Mouse (Mus musculus): ENCODE results near the gene Chst11. TPM values are rescaled to one million over a fixed set of nuclear protein-coding genes. Genes with fewer than 3 reads are reported as not detected.

Gene Chst11
- polyA plus RNA-seq, 1 experiment from 2014 or later = 0.98 TPM

GRCm38 (mm10) chr10:83031561-83031960 lies 46.3 kb downstream of the Chst11 start:
- H3K4me2 ChIP-seq (replicated peaks; ENCODE audit: low read depth, low read length) = no peak overlapping the region
- no peaks in the 10 kb centered on the region for H3K4me1 ChIP-seq (ENCODE audit: insufficient read depth, low read depth, low read length)
- H3K9ac ChIP-seq (replicated peaks; ENCODE audit: low read depth) = no peak overlapping the region
- no peaks in the 10 kb centered on the region for H3K9me3 ChIP-seq (ENCODE audit: low read length)
- WGBS = 50% methylated on average over 4 of the region's 4 CpGs
- H3K36me3 ChIP-seq (ENCODE audit: insufficient read depth, low read length) = no peaks in the 10 kb centered on the region
- no peak for ATAC-seq
- no peak overlapping the region for H3K27ac ChIP-seq (ENCODE audit: low read length)
- no peak overlapping the region for H3K4me3 ChIP-seq (ENCODE audit: low read depth, low read length)
- TF ChIP-seq EP300 (IDR thresholded peaks at IDR 0.05) (no peak), CTCF (IDR thresholded peaks at IDR 0.05) (no peak)
- H3K27me3 ChIP-seq (replicated peaks; ENCODE audit: insufficient read depth, low read length) = no peaks in the 10 kb centered on the region
- no peak for DNase-seq (ENCODE audit: low spot score)

GRCm38 (mm10) chr10:83032559-83032958 lies 47.3 kb downstream of the Chst11 start:
- H3K4me3 ChIP-seq (ENCODE audit: low read depth, low read length) = no peak overlapping the region
- H3K4me2 ChIP-seq (replicated peaks; ENCODE audit: low read depth, low read length) = no peak overlapping the region
- 59% methylated on average over 10 of the region's 10 CpGs for WGBS
- H3K9me3 ChIP-seq (ENCODE audit: low read length) = no peaks in the 10 kb centered on the region
- H3K27me3 ChIP-seq (replicated peaks; ENCODE audit: insufficient read depth, low read length) = no peaks in the 10 kb centered on the region
- H3K4me1 ChIP-seq (ENCODE audit: insufficient read depth, low read depth, low read length) = no peaks in the 10 kb centered on the region
- DNase-seq (ENCODE audit: low spot score) (no peak), ATAC-seq (no peak)
- H3K27ac ChIP-seq (ENCODE audit: low read length) = no peak overlapping the region
- TF ChIP-seq EP300 (IDR thresholded peaks at IDR 0.05) (no peak), CTCF (IDR thresholded peaks at IDR 0.05) (no peak)
- no peaks in the 10 kb centered on the region for H3K36me3 ChIP-seq (ENCODE audit: insufficient read depth, low read length)
- no peak overlapping the region for H3K9ac ChIP-seq (replicated peaks; ENCODE audit: low read depth)

GRCm38 (mm10) chr10:83036340-83037045 lies 51.2 kb downstream of the Chst11 start:
- Histone ChIP-seq H3K27ac (ENCODE audit: low read length) (no peak overlapping the region), H3K4me1 (ENCODE audit: insufficient read depth, low read depth, low read length) (no peaks in the 10 kb centered on the region; the same call in 1 of the 2 replicates), H3K27me3 (replicated peaks; ENCODE audit: insufficient read depth, low read length) (no peaks in the 10 kb centered on the region), H3K36me3 (ENCODE audit: insufficient read depth, low read length) (no peaks in the 10 kb centered on the region), H3K4me3 (ENCODE audit: low read depth, low read length) (no peak overlapping the region), H3K4me2 (replicated peaks; ENCODE audit: low read depth, low read length) (no peak overlapping the region), H3K9ac (replicated peaks; ENCODE audit: low read depth) (no peak overlapping the region), H3K9me3 (ENCODE audit: low read length) (no peaks in the 10 kb centered on the region)
- 82% methylated on average over 20 of the region's 20 CpGs for WGBS
- peak; percentile 62; the same call in 1 of the 2 replicates for ATAC-seq
- no peak for DNase-seq (ENCODE audit: low spot score)
- no peak for TF ChIP-seq EP300 (IDR thresholded peaks at IDR 0.05)
- no peak for TF ChIP-seq CTCF (IDR thresholded peaks at IDR 0.05)

GRCm38 (mm10) chr10:83038166-83038565 lies 52.9 kb downstream of the Chst11 start:
- H3K27ac ChIP-seq (ENCODE audit: low read length) = no peak overlapping the region
- no peak for ATAC-seq
- no peaks in the 10 kb centered on the region for H3K9me3 ChIP-seq (ENCODE audit: low read length)
- H3K9ac ChIP-seq (replicated peaks; ENCODE audit: low read depth) = no peak overlapping the region
- no peaks in the 10 kb centered on the region; the same call in 1 of the 2 replicates for H3K4me1 ChIP-seq (ENCODE audit: insufficient read depth, low read depth, low read length)
- 79% methylated on average over 9 of the region's 9 CpGs for WGBS
- TF ChIP-seq EP300 (IDR thresholded peaks at IDR 0.05) (no peak), CTCF (IDR thresholded peaks at IDR 0.05) (no peak)
- no peaks in the 10 kb centered on the region for H3K36me3 ChIP-seq (ENCODE audit: insufficient read depth, low read length)
- H3K4me3 ChIP-seq (ENCODE audit: low read depth, low read length) = no peak overlapping the region
- DNase-seq (ENCODE audit: low spot score) = no peak
- H3K27me3 ChIP-seq (replicated peaks; ENCODE audit: insufficient read depth, low read length) = no peaks in the 10 kb centered on the region
- no peak overlapping the region for H3K4me2 ChIP-seq (replicated peaks; ENCODE audit: low read depth, low read length)

- H3K27ac ChIP-seq (ENCODE audit: low read length) = no peak overlapping the region
- H3K9ac ChIP-seq (replicated peaks; ENCODE audit: low read depth) = no peak overlapping the region
- ATAC-seq (no peak), DNase-seq (ENCODE audit: low spot score) (no peak)
- WGBS = 70% methylated on average over 10 of the region's 10 CpGs
- no peaks in the 10 kb centered on the region; the same call in 1 of the 2 replicates for H3K4me1 ChIP-seq (ENCODE audit: insufficient read depth, low read depth, low read length)
- H3K4me2 ChIP-seq (replicated peaks; ENCODE audit: low read depth, low read length) = no peak overlapping the region
- H3K4me3 ChIP-seq (ENCODE audit: low read depth, low read length) = no peak overlapping the region
- TF ChIP-seq CTCF (IDR thresholded peaks at IDR 0.05) = no peak
- no peaks in the 10 kb centered on the region for H3K9me3 ChIP-seq (ENCODE audit: low read length)
- H3K27me3 ChIP-seq (replicated peaks; ENCODE audit: insufficient read depth, low read length) = no peaks in the 10 kb centered on the region
- no peaks in the 10 kb centered on the region for H3K36me3 ChIP-seq (ENCODE audit: insufficient read depth, low read length)
Observed at GRCm38 (mm10) chr10:83039414-83039813, 54.1 kb downstream of the Chst11 start.

- 67% methylated on average over 9 of the region's 9 CpGs for WGBS
- Histone ChIP-seq H3K9me3 (ENCODE audit: low read length) (no peaks in the 10 kb centered on the region), H3K4me1 (ENCODE audit: insufficient read depth, low read depth, low read length) (no peaks in the 10 kb centered on the region; the same call in 1 of the 2 replicates), H3K4me2 (replicated peaks; ENCODE audit: low read depth, low read length) (no peak overlapping the region), H3K9ac (replicated peaks; ENCODE audit: low read depth) (no peak overlapping the region), H3K27me3 (replicated peaks; ENCODE audit: insufficient read depth, low read length) (no peaks in the 10 kb centered on the region), H3K4me3 (ENCODE audit: low read depth, low read length) (no peak overlapping the region), H3K27ac (ENCODE audit: low read length) (no peak overlapping the region), H3K36me3 (ENCODE audit: insufficient read depth, low read length) (no peaks in the 10 kb centered on the region)
- no peak for DNase-seq (ENCODE audit: low spot score)
- no peak for ATAC-seq
- TF ChIP-seq EP300 (IDR thresholded peaks at IDR 0.05) (no peak), CTCF (IDR thresholded peaks at IDR 0.05) (no peak)
Observed at GRCm38 (mm10) chr10:83041875-83042274, 56.6 kb downstream of the Chst11 start.

Data from lung, postnatal 0 days (tissue).